Mouse (Mus musculus): Measurements from ENCODE around the gene H2-DMb2.

DNA sequence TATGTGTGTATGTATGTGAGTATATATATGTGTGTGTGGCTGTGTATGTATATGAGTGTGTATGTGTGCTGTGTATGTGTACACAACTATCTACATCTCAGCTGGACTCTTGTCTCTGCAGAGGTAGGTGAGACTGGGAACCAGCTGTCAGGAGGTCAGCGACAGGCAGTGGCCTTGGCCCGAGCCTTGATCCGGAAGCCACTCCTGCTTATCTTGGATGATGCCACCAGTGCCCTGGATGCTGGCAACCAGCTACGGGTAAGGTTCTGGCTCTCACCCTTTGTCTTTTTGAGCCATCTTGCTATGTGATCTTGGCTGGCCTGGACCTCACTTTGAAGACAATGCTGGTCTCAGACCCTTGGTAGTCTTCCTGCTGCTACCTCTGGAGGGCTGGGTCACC, 51.6 kb downstream of the H2-DMb2 start:
- TF ChIP-seq CTCF (IDR thresholded peaks at IDR 0.05; ENCODE audit: low read depth, low read length), result no peak
- TF ChIP-seq POLR2A (IDR thresholded peaks at IDR 0.05; ENCODE audit: borderline replicate concordance, low read depth, low read length), result no peak

All from bone marrow macrophage, adult 2 months (primary cell).